Mouse (Mus musculus): ENCODE measurements at regions not wholly inside any gene's neighbourhood (a gene's known extent, or its start where the extent isn't known, plus 50 kb on each side); places are given as distances from the start of the nearest gene placed in this dataset.

- DNase-seq: no peak
These were observed 660.2 kb downstream of the Zfp706 start for GRCm38 (mm10) chr15:36347333-36347845.

DNA sequence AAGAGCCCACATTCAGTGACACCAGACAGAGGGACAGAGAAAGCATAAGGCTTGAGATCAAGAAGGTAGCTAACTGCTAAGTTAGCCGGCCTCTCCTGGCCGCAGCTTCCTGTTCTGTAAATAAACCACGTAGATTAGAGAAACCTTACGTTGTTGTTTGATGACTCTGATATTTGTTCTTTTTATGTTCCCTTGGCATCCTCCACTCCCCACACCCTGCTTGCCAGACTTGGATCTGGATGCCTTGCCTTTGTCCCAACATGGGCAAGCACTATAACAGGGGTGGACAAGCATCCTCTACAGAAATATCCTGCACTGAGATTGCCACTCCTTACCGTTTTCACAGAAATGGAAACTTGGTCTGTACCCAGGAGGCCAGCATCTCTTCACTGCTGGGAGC, 661.4 kb downstream of the Zfp706 start:
- no peak for DNase-seq

GRCm38 (mm10) chr15:36345413-36345812, 662.2 kb downstream of the Zfp706 start:
- no peak for DNase-seq

- DNase-seq: no peak
These were observed 667.5 kb downstream of the Zfp706 start for GRCm38 (mm10) chr15:36339971-36340550.

DNA sequence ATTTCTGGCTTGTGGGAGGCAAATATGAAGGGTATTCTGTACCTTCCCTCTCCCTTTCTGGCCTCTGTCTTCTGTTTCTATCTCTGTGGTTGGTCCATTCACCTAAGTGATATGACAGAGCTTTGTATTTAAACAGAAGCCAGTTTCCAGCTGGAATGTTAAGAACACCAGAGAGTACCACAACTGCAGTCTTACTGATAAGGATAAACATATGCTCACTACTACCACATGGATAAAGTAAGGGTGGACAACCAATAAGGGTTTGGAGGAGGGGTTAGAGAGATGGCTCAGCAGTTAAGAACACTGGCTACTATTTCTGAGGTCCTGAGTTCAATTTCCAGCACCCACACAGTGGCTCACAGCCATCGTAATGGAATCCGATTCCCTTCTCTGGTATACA, 668.8 kb downstream of the Zfp706 start:
- DNase-seq: no peak

GRCm38 (mm10) chr15:36336857-36337256, 670.7 kb downstream of the Zfp706 start:
- DNase-seq: no peak

DNA sequence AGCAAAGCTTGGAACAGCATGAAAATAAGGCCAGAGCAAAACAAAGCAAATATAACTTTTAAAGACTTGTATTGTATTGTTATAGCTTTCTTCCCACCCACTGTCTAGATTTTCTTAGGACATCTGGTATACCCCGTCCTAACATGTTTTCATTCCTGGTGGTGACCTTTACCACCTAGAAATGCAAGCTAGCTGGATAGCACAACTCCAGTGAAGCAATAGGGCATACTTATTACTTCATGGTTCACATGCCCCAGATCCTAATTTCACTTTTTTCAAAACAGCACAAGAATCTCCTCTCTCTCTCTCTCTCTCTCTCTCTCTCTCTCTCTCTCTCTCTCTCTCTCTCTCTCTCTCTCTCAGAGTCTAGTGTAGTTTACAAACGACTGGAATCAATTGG, 672.5 kb downstream of the Zfp706 start:
- DNase-seq: no peak

- peak; percentile 66 to 80 for DNase-seq
These were observed 673.0 kb downstream of the Zfp706 start for GRCm38 (mm10) chr15:36334436-36335113.

GRCm38 (mm10) chr15:36333857-36334256, 673.7 kb downstream of the Zfp706 start:
- DNase-seq: no peak

DNA sequence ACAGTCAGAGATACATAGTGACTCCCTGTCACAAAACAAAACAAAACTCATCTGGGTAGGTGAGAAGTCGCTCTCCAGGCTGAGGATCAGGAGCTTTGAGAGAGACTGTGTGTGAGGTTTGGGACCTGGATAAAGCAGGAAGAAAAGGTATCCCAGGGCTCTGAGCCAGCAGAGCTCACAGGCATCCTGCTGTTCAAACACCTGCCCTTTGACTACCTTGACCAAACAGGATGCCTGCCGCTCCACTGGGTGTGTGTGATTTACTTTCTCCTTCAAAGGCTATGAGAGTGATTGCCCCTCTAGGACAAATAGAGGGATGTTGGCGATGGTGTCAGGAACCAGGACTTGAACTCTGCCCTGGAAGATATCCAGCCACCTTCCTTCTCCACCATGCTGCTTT, 674.3 kb downstream of the Zfp706 start:
- no peak for DNase-seq
